Mouse (Mus musculus) liver, postnatal 0 days (tissue): ENCODE measurements around the gene Gm40460.

Experiments used
- CTCF ChIP-seq: sonication (generic); IDR thresholded peaks from 2 replicates; pipeline ENCODE4 v1.5.1; 2016; ENCODE audit warnings: antibody characterized with exemption, low read depth
- EP300 ChIP-seq: IDR thresholded peaks from 2 replicates; pipeline ENCODE4 v1.6.1; 2016; ENCODE audit warnings: antibody characterized with exemption, low read depth, mild to moderate bottlenecking

GRCm38 (mm10) chr7:142201064-142201463, 39.8 kb downstream of the Gm40460 start, which contains the start of gene Krtap5-3:
- no peak for TF ChIP-seq CTCF
- no peak for TF ChIP-seq EP300
